Mouse (Mus musculus) cerebellum, adult 18-20 months (tissue): Measurements from ENCODE around the gene Mdc1.

ENCODE experiments used
- DNase-seq, 2 experiments: peaks; one replicate each; pipeline ENCODE4 v3.0.0; 2021

Mdc1 gene

DNA sequence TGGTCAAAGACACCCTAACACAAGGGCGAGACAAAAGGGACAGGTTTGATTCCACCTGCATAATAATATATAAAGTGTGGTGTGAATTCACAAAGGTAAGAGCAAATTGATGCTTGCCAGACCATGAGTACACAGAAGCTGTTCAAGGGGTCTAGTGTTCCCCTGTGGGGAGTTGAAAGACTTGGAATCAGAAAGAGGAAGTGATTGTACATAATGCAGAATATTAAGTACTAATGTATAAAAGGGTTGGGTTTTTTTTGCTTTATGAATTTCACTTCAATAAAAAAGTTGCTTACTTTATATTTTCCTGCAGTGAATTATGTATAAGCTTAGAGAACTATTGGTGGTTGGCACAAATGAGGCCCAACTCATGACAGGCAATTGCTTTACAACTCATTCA, 18.1 kb downstream of the Mdc1 start:
- no peak for DNase-seq

DNA sequence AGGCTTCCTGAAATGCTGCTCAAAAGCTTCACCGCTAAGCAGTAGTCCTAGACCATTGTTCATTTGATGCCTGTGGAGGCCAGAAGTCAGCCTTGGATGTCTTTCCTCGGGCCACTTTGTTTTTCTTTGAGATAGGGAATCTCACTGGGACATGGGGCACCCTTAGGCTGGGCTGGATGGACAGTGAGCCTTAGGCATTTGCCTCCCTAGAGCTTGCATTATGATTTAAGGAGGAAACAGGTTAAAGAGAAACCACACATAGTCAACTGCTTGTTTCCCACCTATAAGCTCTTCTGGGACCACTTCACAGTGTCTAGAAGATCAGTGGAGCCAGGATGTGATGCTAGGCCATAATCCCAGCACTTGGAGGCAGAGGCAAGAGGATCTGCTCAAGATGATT, 18.5 kb downstream of the Mdc1 start:
- DNase-seq: no peak

DNA sequence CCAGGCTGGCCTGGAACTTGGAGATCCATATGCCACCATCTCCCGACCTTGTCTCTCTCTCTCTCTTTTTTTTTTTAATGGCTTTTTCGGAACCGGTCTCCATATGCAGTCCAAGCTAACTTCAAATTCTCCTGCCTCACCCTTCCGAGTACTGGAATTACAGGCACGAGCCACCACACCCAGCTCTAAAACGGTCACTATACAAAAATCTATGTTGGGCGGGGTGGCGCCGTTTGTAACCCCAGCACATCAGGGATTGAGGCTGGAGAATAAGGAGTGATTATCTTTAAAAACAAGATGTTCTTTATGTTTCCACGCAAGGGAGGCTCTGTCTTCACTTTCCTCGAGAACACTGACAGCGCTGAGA, 19.5 kb downstream of the Mdc1 start:
- no peak for DNase-seq

DNA sequence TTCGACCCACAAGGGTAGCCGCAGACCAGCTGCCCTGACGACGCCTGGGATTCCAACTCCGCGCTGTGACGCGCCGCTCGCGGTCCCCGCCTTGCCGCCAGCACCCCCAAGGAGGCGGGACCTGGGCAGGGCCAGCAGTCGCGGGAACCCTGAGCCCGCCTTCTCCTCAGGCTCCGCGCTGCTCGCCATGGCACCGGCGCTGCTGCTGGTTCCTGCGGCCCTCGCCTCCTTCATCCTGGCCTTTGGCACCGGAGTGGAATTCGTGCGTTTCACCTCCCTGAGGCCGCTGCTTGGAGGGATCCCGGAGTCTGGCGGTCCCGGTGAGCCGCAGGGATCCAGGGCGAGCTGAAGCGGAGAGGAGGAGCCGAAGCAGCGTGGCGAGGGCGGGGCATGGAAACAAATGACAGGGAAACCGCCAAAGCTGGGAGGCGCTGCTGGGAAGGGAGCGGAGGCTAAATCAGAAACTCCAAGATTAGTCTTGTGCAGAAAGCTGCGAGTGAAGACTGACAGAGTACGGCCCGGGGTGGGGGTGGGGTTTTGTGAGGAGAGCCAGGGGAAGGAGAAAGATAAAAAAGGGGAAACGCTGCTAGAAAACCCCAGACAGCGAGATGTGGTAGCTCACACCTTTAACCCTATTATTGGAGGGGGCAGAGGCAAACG, 20.0 kb downstream of the Mdc1 start, which contains the start of gene Nrm:
Nrm (plus strand) TSS at position 121 of the 660 bp plus-strand sequence.
- peak; percentile 91 to 94 for DNase-seq

DNA sequence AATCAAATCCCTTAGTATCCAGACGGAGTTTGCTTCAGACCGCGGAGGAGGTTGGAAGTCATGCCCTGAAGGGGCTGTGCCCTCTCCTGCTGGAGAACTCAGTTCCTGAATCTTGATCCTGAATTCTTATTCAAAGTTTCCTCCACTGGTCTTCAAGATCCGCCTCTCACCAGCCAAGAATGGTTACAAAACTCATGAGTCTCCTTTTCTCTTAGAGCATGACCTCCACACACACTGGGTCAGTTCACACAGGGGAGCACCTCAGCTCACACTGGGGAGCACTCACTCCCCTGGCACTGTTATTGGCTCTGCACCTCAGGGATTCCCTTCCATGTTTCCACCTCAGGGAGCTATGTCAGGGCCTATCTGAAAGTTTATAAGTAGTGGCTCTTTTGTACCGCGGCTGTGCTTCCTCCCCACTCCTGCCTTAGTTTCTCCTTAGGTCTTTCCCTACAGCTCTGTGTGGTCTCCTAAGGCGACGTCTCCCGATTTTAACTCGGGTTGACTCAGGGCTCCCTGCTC, 23.6 kb downstream of the Mdc1 start:
- DNase-seq: no peak

DNA sequence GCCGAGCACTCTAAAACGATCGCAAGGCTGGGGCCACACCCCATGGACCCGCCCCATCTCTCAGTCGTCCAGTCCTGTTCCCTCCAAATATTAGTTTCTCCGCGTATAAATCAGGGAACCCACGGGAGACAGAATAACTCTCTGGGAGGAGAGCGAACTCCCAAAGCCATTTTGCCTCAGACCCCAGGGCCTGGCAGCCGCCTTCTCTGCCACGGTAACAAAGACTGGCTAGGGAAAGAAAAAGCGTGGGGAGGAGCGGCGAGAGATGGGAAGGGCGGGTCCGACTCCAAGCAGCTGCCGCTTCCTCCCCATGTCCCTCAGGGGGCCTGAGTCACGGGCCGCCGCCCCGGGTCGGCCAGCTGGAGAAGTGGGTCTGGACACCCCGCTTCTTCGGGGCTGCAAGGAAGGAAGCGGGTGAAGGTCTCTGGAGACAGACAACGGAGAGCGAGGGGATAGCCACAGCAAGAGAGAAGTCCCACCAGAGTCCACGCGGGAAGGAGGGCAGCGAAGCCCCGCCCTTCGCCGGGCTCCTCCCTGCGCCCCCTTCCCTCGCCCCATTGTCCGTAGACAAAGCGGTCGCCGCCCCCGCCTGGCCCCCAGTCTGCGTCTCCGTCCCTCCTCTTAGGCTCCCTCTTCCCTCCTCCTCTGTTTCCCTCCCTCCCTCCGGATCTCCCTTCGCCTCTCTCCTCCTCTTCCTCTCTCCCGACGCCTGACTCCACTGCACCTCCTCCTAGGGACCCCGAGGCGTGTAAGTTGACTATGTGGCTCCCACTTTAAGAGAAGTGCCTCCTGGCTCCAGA, 24.4 kb downstream of the Mdc1 start, which contains the start of gene Ppp1r18:
Ppp1r18 (plus strand) TSS at position 113 of the 800 bp plus-strand sequence.
- peak; percentile 42 to 44 for DNase-seq

DNA sequence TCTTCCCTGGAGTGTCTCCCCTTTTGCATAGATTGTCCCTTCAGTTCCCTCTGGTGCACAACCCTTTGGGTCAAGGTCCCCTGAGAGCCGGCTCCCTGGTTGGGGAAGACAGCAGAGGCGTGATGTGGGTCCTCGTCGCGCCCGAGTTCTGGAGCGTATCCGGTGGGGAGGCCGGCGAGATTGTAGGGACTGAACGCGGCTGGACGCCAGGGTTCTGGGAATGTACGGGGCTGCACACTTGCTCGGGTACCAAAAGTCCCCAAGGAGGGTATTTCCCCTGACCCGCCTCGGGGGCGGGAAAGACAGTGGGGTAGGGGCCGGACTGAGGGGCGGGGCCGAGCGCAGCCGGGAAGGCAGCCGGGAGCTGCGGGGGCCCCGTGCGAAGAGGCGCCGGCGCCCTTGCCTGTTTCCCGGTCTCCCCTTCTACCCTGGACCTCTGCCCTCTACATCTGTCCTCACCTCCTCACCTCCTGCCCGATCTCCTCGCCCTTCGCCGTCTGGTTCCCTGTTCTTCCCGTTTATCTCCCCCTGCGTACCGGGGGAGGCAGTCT, 25.0 kb downstream of the Mdc1 start:
- DNase-seq: peak in 1 of 2 experiments; percentile 54

DNA sequence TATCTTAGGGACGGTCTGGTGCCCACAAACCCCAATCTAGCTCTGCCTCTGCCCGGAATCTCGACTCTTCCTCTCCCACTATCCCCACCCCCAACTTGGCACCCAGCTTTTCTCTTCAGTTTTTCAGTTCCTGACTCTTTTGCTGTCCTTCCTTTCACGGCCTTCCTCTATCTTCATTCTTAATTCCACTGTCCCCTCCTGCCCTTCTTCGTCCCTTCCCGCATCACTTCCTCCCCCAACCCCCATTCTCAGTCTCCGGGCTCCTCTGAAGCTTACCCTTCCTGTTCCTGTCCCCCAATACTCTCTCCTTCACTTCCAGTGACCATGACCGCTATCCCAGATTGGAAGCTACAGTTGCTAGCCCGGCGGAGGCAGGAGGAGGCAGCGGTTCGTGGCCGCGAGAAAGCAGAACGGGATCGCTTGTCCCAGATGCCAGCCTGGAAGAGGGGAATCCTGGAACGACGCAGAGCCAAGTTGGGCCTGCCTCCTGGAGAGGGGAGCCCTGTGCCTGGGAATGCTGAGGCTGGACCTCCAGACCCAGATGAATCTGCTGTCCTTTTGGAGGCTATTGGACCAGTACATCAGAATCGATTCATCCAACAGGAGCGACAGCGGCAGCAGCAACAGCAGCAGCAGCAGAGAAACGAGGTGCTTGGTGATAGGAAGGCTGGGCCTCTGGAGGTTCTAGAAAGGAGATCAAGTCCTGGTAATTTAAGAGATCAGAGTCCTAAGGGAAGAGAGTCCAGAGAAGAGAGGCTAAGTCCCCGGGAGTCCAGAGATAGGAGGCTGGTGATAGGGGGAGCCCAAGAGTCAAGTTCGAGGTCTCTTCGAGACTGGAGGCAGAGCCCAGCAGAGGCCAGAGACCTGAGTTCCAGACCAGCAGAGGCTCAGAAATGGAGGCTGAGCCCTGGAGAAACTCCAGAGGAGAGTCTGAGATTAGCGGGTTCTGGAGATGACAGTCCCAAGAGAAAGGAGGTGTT, 25.9 kb downstream of the Mdc1 start:
- DNase-seq: peak; percentile 40 to 47

DNA sequence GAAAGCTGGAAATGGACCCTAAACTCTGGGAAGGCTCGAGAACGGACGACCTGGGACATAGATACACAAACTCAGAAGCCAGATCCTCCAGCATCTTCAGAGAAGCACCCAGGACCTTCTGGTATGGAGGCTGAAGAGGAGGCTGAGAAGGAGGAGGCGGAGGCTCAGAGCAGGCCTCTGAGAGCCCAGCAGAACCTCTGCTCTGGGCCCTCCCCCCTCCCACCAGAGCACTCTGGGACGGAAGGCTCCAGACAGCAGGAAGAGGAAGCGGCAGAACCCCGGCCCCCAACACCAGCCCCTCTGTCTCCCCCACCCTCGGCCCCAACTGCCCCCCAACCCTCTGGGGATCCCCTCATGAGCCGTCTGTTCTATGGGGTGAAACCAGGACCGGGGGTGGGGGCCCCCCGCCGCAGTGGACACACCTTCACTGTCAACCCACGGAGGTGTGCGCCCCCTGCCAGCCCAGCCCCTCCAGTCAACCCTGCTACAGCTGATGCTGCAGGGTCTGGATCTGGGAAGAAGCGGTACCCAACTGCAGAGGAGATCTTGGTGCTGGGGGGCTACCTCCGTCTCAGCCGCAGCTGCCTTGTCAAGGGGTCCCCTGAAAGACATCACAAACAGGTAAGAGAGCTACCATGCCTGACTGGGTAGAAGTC, 27.0 kb downstream of the Mdc1 start:
- DNase-seq: no peak

DNA sequence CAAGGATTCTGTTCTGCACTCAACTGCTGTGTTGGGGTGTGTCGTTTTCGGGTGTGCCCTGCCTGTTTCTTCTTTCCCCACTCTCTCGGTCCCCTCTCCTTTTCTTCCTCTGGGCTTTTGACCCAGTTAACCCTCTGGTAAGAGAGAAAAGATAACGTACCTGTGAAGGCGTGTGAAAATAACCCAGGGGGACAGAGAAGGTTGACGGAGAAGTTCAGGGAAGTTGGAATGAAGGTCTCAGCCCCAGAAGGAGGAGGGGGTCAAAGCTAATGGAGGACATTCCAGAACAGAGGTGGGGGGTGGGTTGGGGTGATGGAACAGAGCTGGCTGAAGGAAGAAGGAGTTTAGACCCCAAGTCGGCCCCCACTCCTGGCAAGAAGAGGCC, 27.6 kb downstream of the Mdc1 start:
- DNase-seq: no peak

DNA sequence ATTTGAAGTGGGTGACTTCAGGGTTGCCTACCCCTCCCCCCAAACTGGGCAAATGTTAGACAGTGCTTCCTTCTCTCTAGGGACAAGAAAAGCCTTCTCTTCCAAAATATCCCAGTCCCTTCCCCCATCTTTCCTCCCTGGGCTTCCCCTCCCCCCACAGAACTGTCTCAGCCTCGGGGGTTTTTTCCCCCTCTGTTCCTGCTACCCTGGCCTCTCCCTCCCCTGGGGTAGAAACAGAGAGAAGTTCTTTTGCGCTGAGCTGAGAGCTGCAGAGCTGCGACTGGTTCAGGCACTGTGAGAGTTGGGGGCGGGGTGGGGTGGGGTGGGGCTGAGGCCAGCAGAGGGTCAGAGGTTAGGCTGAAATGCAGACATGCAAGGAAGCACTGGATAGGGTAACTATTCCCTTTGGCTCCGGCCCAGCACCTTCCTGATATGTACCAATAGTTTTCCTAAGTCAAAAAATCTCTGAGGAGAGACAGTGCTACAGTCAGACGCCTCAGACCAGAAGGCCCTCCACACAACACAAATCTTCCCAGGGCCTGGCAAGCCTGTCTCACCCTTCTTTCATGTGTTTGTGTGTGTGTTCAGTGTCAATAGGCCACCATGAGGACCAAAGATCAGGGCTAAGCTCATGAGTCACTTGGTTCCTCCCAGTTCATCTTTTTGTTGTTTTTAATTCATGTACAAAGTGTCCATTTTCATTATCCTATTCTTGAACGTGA, 28.2 kb downstream of the Mdc1 start:
- DNase-seq: no peak

DNA sequence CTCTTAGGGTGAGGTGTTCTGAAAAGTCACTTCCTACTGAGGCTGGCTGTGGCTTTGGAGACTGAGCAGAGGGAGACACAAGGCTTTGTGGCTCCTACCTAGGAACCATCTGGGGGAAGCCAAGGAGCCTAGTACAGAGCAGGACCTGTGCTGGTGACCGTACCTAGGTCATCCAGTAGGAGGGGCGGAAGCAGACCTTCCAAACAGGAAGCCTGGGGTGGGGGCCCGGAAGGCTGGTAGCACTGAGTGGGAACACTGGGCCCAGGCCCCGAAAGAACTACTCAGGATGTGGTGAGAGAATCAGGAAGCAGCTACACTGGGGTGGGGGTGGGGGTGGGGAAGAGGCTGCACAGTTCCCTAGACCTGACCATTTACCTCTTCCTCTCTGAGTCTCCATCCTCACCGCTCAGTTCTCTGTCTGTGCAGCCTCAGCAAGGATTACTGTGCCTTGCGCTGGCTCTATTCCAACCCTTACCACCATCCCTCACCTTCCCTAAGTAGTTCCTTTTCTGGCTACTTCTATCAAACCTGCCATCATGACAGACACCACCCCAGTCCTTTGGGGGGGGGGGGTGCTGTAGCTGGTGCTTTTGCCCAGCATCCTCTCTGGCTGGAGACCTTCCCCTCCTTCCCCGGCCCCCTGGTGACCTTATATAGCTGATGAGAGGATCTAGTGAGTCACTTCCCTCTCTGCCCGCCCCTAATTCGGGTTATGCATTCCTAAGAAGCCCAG, 29.0 kb downstream of the Mdc1 start:
- DNase-seq: no peak

DNA sequence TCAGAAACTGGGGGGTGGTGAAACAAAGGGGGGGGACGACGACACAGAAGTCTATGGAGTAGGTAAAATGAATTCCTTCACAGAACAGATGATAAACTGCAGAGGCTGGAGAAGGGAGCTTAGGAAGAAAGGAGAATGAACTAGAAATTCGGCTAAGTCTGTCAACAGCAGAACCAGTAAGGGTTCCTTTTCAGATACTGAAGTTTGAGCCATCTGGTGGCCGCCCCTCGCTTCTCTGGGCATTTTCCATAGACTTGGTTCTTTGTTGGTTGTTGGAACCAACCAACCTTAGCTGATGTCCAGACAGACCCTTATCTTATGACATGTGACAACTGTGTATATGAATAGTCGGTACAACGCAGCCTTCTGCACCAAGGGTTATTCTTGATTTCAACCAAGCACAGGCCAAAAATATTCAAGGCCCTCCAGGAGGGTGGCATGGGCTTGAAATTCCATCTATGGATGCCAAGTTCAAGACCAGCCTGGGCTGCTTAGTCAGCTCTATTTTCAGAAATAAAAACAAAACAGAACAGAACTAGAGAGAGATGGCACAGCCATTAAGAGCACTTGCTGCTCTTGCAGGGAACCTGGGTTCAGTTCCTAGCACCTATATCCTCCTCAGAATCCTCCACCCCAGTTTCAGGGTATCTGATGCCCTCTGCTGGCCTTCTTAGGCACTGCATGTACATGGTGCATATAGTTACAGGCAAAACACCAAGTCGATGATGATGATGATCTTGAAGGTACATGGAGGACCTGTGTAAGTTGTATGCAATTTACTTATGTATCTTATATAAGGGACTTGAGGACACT, 29.8 kb downstream of the Mdc1 start:
- no peak for DNase-seq

DNA sequence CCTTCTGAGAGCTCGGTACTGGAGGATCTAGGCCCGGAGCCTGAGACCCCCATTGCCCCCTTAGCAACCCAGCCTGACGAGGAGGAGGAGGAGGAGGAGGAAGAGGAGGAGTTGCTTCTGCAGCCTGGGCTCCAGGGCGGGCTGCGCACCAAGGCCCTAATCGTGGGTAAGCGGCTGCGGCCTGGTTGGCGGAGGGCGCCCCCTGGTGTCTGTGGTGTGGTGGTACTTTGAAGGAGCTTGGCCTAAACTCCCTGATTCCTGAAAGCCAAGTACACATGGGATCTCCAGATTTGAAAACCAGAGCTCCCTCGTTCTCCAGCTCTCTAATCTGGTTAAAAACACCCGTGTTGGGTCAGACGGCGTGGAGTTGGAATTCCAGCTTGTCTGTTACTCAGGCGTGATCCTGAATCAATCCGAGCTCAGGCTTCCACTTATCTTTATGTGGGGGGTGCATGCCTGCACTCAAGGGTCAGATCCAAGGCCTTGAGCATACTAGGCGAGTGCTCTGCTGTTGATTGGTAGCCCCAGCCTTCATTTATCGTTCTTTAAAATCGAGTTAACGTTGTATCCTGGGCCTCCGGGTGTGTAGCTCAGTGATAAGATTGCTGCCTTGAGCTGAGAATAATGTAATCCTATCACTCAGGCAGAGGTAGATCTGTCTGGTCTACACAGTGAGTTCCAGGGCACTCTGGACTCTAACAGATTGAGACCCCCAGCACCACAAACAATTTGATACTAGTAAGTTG, 32.6 kb downstream of the Mdc1 start:
- DNase-seq: peak; percentile 88 to 93

DNA sequence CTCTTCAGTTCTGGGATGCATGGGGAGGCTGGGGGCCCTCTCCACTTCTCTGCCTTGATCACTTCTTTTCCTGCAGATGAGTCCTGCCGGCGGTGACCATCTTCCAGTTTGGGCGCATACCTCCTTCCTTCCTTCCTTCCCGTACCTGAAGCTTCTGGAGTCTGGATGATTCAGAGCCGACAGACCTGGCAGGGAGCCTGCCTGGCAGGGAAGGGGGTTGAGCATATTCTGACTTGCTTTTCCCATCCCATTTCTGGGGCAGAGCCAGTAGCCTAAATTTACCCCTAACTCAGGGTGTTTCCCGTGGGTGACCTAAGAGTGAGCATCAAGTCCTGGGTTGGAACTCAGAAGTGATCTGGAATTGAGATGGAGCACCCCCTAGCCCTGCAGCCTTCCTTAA, 33.4 kb downstream of the Mdc1 start:
- no peak for DNase-seq

DNA sequence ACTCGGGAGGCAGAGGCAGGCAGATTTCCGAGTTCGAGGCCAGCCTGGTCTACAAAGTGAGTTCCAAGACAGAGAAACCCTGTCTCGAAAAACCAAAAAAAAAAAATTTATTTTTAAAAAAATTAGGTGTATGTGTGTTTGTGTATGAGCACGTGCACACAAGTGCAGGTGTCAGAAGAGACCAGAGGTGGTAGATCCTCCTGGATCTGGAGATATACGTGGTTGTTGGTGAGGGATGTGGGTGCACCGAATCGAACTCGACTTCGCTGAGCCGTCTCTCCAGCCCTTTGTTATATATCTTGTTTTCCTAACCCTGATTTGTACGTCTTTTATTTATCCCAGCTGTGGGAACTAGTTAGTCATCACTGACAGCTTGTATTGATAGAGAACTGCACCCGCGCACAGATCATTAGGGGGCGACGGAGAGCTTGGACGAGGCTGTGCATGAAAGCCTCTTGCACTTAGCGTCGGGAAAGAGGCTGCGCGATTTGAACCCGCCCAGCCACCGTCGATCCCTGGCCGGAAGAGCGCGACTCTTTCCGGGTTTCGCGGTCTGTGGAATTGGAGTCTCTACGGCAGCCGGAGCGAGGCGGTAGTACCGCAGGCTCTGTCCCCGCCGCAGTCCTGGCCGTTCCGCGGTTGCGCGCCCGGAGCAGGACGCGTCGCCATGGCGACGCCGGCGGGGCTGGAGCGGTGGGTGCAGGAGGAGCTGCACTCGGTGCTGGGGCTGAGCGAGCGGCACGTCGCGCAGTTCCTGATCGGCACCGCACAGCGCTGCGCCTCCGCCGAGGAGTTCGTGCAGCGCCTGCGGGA, 38.1 kb downstream of the Mdc1 start, which contains the start of gene Dhx16:
Dhx16 (plus strand) TSS at position 575 of the 813 bp plus-strand sequence.
- DNase-seq: peak; percentile 97 to 98

DNA sequence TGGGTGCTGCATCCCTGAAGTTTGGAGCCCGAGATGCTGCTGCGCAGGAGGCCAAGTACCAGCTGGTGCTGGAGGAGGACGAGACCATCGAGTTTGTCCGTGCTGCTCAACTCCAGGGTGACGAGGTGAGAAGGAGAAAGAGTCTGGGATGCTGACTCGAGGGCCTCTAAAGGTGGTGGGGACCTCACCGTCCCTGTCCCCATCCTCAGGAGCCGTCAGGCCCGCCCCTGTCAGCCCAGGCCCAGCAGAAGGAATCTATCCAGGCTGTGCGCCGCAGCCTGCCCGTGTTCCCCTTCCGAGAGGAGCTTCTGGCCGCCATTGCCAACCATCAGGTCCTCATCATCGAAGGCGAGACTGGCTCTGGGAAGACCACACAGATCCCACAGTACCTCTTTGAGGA, 41.6 kb downstream of the Mdc1 start:
- DNase-seq: no peak

DNA sequence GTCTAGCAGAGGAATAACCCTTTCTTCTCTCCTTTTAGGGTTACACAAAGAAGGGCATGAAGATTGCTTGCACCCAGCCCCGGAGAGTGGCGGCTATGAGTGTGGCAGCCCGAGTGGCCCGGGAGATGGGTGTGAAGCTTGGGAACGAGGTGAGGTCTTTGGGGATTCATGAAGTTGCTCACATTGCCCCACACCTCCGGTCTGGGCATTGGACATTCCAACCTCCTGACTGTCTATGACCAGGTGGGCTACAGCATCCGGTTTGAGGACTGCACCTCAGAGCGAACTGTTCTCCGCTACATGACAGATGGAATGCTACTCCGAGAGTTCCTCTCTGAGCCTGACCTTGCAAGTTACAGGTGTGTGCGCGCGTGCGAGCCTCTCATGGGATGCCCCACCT, 42.5 kb downstream of the Mdc1 start:
- DNase-seq: no peak
